Mouse (Mus musculus): ENCODE results near the gene Tasp1. TPM values are rescaled to one million over a fixed set of nuclear protein-coding genes. Genes with fewer than 3 reads are reported as not detected.

Tasp1 gene
- 16.3 and 18.1 TPM in 2 replicates for polyA plus RNA-seq (2016; fragmentation: Nextera tagmentation; extraction: Ambion mirVana)

- peaks cover 7% of the 10 kb centered on the region for H3K36me3 ChIP-seq
- H3K4me1 ChIP-seq = peaks cover 18% of the 10 kb centered on the region
- peak within 1 kb of the TSS; percentile 87 for H3K4me3 ChIP-seq
- H3K27ac ChIP-seq (replicated peaks) = peak within 1 kb of the TSS; percentile 95
- no peaks in the 10 kb centered on the region for H3K9me3 ChIP-seq (replicated peaks)
- peak; percentile 94 for DNase-seq (ENCODE audit: low spot score)
- no peaks in the 10 kb centered on the region for H3K27me3 ChIP-seq (ENCODE audit: low read depth, poor library complexity, severe bottlenecking)
- under 1% methylated on average over 68 of the region's 68 CpGs for WGBS
These were observed at the start of gene Tasp1 for GRCm38 (mm10) chr2:140066353-140067314. Gene Tasp1, minus strand, starts transcription at chr2:140066805.

GRCm38 (mm10) chr2:140113851-140114250, 47.2 kb upstream of the Tasp1 start:
- Histone ChIP-seq H3K27ac (replicated peaks) (no peak overlapping the region), H3K4me1 (no peaks in the 10 kb centered on the region), H3K27me3 (ENCODE audit: low read depth, poor library complexity, severe bottlenecking) (no peaks in the 10 kb centered on the region), H3K36me3 (0 out of 2 replicates have a peak, but pooled peaks cover 1% of the 10 kb centered on the region), H3K9me3 (replicated peaks) (no peaks in the 10 kb centered on the region), H3K4me3 (no peak overlapping the region)
- no peak for DNase-seq (ENCODE audit: low spot score)
- WGBS = 89% methylated on average over 8 of the region's 8 CpGs

GRCm38 (mm10) chr2:140108945-140109344, 42.3 kb upstream of the Tasp1 start:
- no peaks in the 10 kb centered on the region for H3K4me1 ChIP-seq
- no peak overlapping the region for H3K4me3 ChIP-seq
- DNase-seq (ENCODE audit: low spot score) = no peak
- no peaks in the 10 kb centered on the region for H3K36me3 ChIP-seq
- 38% methylated on average over 1 of the region's 1 CpGs for WGBS
- no peak overlapping the region for H3K27ac ChIP-seq (replicated peaks)
- no peaks in the 10 kb centered on the region for H3K27me3 ChIP-seq (ENCODE audit: low read depth, poor library complexity, severe bottlenecking)
- no peaks in the 10 kb centered on the region for H3K9me3 ChIP-seq (replicated peaks)

GRCm38 (mm10) chr2:140107641-140108040, 41.0 kb upstream of the Tasp1 start:
- WGBS = 90% methylated on average over 4 of the region's 4 CpGs
- Histone ChIP-seq H3K36me3 (no peaks in the 10 kb centered on the region), H3K27me3 (ENCODE audit: low read depth, poor library complexity, severe bottlenecking) (no peaks in the 10 kb centered on the region), H3K9me3 (replicated peaks) (no peaks in the 10 kb centered on the region), H3K4me1 (no peaks in the 10 kb centered on the region), H3K27ac (replicated peaks) (no peak overlapping the region), H3K4me3 (no peak overlapping the region)
- no peak for DNase-seq (ENCODE audit: low spot score)

- WGBS = 79% methylated on average over 3 of the region's 3 CpGs
- no peak for DNase-seq (ENCODE audit: low spot score)
- no peak overlapping the region for H3K27ac ChIP-seq (replicated peaks)
- H3K4me3 ChIP-seq = no peak overlapping the region
- H3K4me1 ChIP-seq = no peaks in the 10 kb centered on the region
- no peaks in the 10 kb centered on the region for H3K27me3 ChIP-seq (ENCODE audit: low read depth, poor library complexity, severe bottlenecking)
- H3K36me3 ChIP-seq = no peaks in the 10 kb centered on the region
- H3K9me3 ChIP-seq (replicated peaks) = no peaks in the 10 kb centered on the region
These were observed 38.3 kb upstream of the Tasp1 start for GRCm38 (mm10) chr2:140104951-140105350.

- Histone ChIP-seq H3K36me3 (no peaks in the 10 kb centered on the region), H3K4me1 (no peaks in the 10 kb centered on the region; the same call in 1 of the 2 replicates), H3K27ac (replicated peaks) (no peak overlapping the region), H3K9me3 (replicated peaks) (no peaks in the 10 kb centered on the region), H3K27me3 (ENCODE audit: low read depth, poor library complexity, severe bottlenecking) (no peaks in the 10 kb centered on the region), H3K4me3 (no peak overlapping the region)
- WGBS = 87% methylated on average over 3 of the region's 3 CpGs
- DNase-seq (ENCODE audit: low spot score) = no peak
These were observed 34.2 kb upstream of the Tasp1 start for GRCm38 (mm10) chr2:140100551-140101474.

- Histone ChIP-seq H3K27me3 (ENCODE audit: low read depth, poor library complexity, severe bottlenecking) (no peaks in the 10 kb centered on the region), H3K36me3 (no peaks in the 10 kb centered on the region), H3K27ac (replicated peaks) (no peak overlapping the region), H3K9me3 (replicated peaks) (no peaks in the 10 kb centered on the region), H3K4me1 (no peaks in the 10 kb centered on the region; the same call in 1 of the 2 replicates), H3K4me3 (no peak overlapping the region)
- no peak for DNase-seq (ENCODE audit: low spot score)
- 91% methylated on average over 3 of the region's 3 CpGs for WGBS
These were observed 33.4 kb upstream of the Tasp1 start for GRCm38 (mm10) chr2:140099971-140100370.

GRCm38 (mm10) chr2:140097131-140097591, 30.6 kb upstream of the Tasp1 start:
- H3K9me3 ChIP-seq (replicated peaks) = no peaks in the 10 kb centered on the region
- no peaks in the 10 kb centered on the region for H3K36me3 ChIP-seq
- no peak overlapping the region for H3K4me3 ChIP-seq
- no peak overlapping the region for H3K27ac ChIP-seq (replicated peaks)
- WGBS = 72% methylated on average over 3 of the region's 3 CpGs
- H3K4me1 ChIP-seq = no peaks in the 10 kb centered on the region; the same call in 1 of the 2 replicates
- no peak for DNase-seq (ENCODE audit: low spot score)
- no peaks in the 10 kb centered on the region for H3K27me3 ChIP-seq (ENCODE audit: low read depth, poor library complexity, severe bottlenecking)

GRCm38 (mm10) chr2:140096034-140096433, 29.4 kb upstream of the Tasp1 start:
- no peaks in the 10 kb centered on the region for H3K27me3 ChIP-seq (ENCODE audit: low read depth, poor library complexity, severe bottlenecking)
- 91% methylated on average over 5 of the region's 5 CpGs for WGBS
- no peak for DNase-seq (ENCODE audit: low spot score)
- H3K4me1 ChIP-seq = no peaks in the 10 kb centered on the region; the same call in 1 of the 2 replicates
- no peak overlapping the region for H3K4me3 ChIP-seq
- H3K9me3 ChIP-seq (replicated peaks) = no peaks in the 10 kb centered on the region
- H3K36me3 ChIP-seq = no peaks in the 10 kb centered on the region
- H3K27ac ChIP-seq (replicated peaks) = no peak overlapping the region

- no peaks in the 10 kb centered on the region; the same call in 1 of the 2 replicates for H3K4me1 ChIP-seq
- H3K27ac ChIP-seq (replicated peaks) = no peak overlapping the region
- 96% methylated on average over 5 of the region's 5 CpGs for WGBS
- no peaks in the 10 kb centered on the region for H3K9me3 ChIP-seq (replicated peaks)
- H3K4me3 ChIP-seq = no peak overlapping the region
- DNase-seq (ENCODE audit: low spot score) = no peak
- no peaks in the 10 kb centered on the region for H3K27me3 ChIP-seq (ENCODE audit: low read depth, poor library complexity, severe bottlenecking)
- H3K36me3 ChIP-seq = no peaks in the 10 kb centered on the region
These were observed 26.8 kb upstream of the Tasp1 start for GRCm38 (mm10) chr2:140093433-140093832.

- Histone ChIP-seq H3K36me3 (no peaks in the 10 kb centered on the region), H3K27me3 (ENCODE audit: low read depth, poor library complexity, severe bottlenecking) (no peaks in the 10 kb centered on the region), H3K9me3 (replicated peaks) (no peaks in the 10 kb centered on the region), H3K27ac (replicated peaks) (no peak overlapping the region), H3K4me1 (peaks cover 5% of the 10 kb centered on the region; the same call in 1 of the 2 replicates), H3K4me3 (no peak overlapping the region)
- 91% methylated on average over 7 of the region's 7 CpGs for WGBS
- DNase-seq (ENCODE audit: low spot score) = no peak
These were observed 17.6 kb upstream of the Tasp1 start for GRCm38 (mm10) chr2:140084245-140084644.

GRCm38 (mm10) chr2:140080747-140081577, 14.4 kb upstream of the Tasp1 start:
- Histone ChIP-seq H3K4me3 (no peak overlapping the region), H3K9me3 (replicated peaks) (no peaks in the 10 kb centered on the region), H3K27ac (replicated peaks) (no peak overlapping the region), H3K4me1 (peaks cover 20% of the 10 kb centered on the region), H3K36me3 (no peaks in the 10 kb centered on the region), H3K27me3 (ENCODE audit: low read depth, poor library complexity, severe bottlenecking) (no peaks in the 10 kb centered on the region)
- WGBS = 85% methylated on average over 11 of the region's 11 CpGs
- DNase-seq (ENCODE audit: low spot score) = no peak

All from midbrain, embryonic 10.5 days (tissue).